Mouse (Mus musculus): ENCODE results near the gene Pmm1.

The Pmm1 gene

GRCm38 (mm10) chr15:81957598-81957997 lies 3.1 kb downstream of the Pmm1 start:
- in situ Hi-C loops (cut with MboI, MseI) = no loop called here

- in situ Hi-C loops (cut with MboI, MseI) = no loop called here
These were observed 4.3 kb downstream of the Pmm1 start for GRCm38 (mm10) chr15:81956457-81956856.

GRCm38 (mm10) chr15:81955414-81955813 lies 5.3 kb downstream of the Pmm1 start:
- in situ Hi-C loops (cut with MboI, MseI) = no loop called here

DNA sequence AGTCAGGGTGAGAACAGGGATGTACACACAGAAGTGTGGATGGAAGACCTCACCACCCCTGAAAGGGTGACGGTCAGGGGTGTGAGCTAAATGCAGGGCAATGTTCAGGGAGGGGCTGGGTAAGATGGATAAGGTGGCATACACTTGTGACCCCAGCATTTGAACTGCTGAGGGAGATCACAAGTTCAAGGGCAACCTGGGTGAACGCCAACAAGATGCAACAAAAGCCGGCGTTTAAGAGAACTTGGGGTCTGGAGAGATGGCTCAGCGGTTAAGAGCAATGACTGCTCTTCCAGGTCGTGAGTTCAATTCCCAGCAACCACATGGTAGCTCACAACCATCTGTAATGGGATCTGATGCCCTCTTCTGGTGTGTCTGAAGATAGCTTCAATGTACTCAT lies 6.0 kb downstream of the Pmm1 start:
- in situ Hi-C loops (cut with MboI, MseI) = loop anchor here (5.0 kb wide), 1 partner anchor 38 kb away; no protein-coding TSS in a partner anchor

GRCm38 (mm10) chr15:81954151-81954583 lies 6.6 kb downstream of the Pmm1 start:
- in situ Hi-C loops (cut with MboI, MseI) = loop anchor here (5.0 kb wide), 1 partner anchor 38 kb away; no protein-coding TSS in a partner anchor

GRCm38 (mm10) chr15:81952310-81952709 lies 8.4 kb downstream of the Pmm1 start:
- in situ Hi-C loops (cut with MboI, MseI) = loop anchor here (5.0 kb wide), 1 partner anchor 40 kb away; no protein-coding TSS in a partner anchor

GRCm38 (mm10) chr15:81951159-81951558 lies 9.6 kb downstream of the Pmm1 start:
- in situ Hi-C loops (cut with MboI, MseI) = loop anchor here (5.0 kb wide), 1 partner anchor 41 kb away; no protein-coding TSS in a partner anchor

GRCm38 (mm10) chr15:81950716-81951115 lies 10.0 kb downstream of the Pmm1 start:
- in situ Hi-C loops (cut with MboI, MseI) = loop anchor here (5.0 kb wide), 1 partner anchor 42 kb away; no protein-coding TSS in a partner anchor

DNA sequence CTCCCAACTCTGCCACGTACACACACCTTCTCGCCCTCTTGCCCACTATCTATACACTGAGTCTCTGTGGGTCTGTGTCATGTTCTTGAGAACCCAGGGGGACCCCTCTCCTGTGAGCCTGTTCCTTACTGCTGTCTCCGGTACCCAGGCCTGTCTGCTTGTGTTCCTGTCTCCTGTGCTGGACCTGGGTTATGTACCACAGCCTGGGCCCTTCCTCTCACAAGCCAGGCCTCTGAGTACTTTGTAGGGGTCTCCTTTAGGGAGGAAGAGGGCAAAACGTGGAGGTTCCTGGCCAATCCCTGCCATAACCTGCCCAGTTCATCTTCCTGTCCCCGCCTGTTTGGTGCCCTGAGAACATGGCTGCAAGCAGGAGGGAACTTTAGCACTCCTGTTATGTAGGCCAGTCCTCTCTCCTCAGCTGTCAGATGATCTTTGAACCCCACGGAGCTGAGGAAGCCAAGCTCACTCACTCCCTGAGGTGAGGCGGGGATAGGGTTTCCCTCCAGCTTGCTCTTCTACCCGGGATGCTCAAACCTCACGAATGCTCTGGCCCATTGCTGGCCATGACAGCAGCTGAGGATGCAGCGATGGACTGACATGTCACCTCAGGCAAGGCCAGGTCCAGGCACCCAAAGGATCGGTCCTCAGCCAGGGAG lies 11.1 kb downstream of the Pmm1 start:
- in situ Hi-C loops (cut with MboI, MseI) = loop anchor here (5.0 kb wide), 1 partner anchor 43 kb away; no protein-coding TSS in a partner anchor

DNA sequence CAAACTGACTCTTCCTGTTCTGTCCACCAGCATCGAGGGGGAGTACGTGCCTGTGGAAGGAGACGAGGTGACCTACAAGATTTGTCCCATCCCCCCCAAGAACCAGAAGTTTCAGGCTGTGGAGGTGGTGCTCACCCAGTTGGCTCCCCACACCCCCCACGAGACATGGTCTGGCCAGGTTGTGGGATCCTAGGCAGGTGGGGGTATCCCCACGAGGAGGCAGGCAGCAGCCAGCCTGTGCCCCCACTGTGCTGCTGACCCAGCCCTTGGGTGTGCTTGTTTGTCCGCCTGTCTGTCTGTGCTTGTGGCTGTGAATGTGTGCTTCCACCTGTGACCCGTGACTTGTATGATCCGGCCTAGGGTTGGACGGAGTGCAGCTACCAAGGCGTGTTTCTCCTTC lies 11.7 kb downstream of the Pmm1 start:
- in situ Hi-C loops (cut with MboI, MseI) = no loop called here

DNA sequence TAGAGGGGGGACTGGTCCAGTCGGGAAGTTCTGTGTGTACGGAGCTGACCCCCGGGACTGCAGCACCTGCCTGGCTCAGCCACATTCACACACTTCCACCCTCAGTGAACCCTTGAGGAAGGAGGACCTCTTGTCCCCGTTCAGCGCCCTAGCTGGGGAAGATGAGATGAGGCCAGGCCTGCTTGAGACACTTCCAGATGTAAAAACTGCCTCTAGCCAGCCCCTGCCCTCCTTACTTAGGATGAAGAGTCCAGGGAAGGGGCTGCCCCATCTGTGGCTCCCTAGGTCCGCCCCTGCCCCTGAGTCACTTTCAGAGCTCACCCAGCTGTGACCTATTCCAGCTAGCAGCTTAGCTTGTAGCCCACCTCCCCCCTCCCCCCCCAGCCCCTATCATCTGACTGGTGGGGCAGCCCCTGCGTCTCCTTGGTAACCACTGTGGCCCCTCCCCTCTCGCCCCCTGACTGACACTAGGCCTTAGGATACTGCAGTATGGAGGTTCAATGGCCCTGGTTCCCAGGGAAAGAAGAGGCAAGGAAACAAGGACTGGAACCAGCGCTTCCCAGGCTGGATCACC lies 17.5 kb downstream of the Pmm1 start:
- in situ Hi-C loops (cut with MboI, MseI) = no loop called here

DNA sequence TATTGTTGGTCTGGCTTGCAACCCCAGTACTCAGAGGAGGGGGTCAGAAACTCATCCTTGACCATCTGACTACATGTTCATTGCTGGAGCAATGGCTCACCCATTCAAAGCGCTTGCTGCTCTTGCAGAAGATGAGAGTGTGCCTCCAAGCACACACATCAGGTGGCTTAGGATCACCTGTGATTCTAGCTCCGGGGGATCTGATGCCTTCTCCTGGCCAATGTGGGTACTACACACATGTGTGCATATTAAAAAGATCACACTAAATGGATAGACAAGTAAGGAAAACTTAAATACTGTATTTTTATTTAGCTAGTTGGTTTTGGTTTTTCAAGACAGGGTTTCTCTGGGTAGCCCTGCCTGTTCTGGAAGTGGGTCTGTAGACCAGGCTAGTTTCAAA lies 19.7 kb downstream of the Pmm1 start:
- in situ Hi-C loops (cut with MboI, MseI) = no loop called here

DNA sequence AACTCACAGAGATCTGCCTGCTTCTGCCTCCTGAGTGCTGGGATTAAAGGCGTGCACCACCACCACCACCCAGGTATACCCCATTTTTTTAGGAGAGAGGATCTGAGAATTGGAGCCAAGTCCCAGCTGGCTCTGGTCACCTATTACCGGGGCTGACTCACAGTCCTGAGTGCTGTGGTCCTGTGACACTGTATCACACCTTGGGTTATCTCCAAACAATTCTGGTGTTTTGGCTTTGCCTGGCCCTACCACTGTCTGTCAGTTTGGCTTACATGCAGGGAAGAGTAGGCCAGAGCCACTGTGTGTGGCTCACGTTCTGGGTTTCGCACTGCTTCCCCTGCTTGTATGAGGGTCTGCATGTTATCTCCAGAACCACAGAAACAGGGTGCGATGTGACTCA lies 20.5 kb downstream of the Pmm1 start:
- in situ Hi-C loops (cut with MboI, MseI) = no loop called here

- in situ Hi-C loops (cut with MboI, MseI) = no loop called here
These were observed 21.0 kb downstream of the Pmm1 start for GRCm38 (mm10) chr15:81939774-81940173.

DNA sequence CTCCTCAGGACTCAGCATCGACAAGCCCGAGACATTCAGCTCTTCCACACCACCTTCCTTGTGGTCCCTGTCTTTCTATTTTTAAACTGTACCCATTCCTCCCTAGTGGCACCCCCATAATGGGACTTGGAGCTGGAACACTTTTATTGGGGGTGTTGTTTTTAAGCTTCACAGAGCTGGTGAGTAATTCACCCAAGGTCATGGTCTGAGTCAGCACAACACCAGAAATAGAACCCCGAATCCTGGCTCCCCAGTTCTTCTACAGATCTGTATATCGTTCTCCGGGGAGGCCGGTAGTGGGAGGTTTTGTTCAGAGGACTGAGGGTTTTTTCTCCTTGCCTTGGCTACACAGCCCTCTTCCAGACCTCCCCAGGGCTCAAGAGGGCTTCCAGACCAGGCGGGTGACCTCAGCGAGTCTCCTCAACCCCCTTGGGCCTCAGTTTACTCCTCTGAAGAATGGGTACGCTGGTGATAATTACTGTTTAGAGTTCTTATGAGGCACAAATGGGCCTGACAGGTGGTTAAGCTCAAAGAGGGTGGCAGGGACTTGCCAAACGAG lies 21.5 kb downstream of the Pmm1 start:
- in situ Hi-C loops (cut with MboI, MseI) = no loop called here

DNA sequence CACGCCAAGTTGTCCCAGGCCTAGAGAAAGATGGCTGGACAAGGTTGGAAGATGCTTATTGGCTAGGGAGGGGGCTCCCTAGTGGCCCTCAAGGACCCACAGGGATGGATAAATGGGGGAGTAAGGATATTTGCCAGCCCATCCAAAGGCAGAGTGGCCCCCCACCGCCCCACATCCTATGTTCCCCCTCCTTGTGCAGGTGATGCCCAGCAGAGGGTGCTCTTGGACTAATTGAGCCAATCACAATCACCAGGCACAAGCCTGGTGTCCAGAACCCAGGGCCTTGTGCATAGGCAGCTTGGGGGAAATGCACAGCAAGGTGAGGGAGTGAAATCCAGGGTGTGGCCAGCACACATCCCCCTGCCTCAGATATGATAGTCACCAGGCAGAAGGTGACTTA lies 22.5 kb downstream of the Pmm1 start:
- in situ Hi-C loops (cut with MboI, MseI) = no loop called here

DNA sequence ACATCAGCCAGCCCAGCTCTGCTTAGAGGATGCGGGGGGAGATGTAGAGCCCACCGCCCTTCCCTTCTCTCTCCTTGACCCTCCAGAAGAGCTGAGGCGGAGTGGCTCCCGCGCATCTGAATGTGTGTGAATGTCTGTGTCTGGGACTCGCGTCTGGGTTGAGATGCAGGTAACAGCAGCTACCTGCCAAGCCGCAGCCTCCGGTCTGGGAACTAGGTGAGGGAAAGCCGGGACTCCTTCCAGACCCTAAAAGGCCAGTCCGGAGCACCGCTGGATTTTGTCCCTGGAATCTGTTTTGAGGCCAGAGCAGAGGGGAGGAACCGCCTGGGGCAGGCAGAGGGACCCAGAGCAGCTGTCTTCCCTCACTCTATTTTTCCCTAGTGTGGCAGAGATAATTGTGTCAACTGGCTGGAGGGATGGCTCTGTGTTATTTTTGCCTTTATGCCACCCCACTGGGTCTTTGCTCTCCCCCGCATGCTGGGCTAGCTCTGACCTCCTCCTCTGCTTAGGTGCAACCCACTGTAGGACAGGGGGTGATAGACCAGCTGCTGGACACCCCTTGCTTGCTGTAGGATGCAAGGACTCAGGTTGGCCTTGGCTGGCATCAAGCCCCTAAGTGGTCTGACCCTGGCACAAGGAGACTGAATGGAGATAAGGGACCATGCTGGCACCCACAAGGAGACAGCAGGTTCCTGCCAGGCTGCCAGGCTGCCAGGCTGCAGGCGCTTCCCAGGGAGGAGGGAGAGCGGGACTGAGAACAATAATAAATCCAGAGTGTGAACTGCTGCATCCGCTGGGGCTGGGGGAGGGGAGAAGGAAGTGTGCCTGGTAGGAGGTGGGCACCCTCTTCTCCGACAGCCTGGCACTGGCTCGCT lies 23.4 kb downstream of the Pmm1 start:
- in situ Hi-C loops (cut with MboI, MseI) = no loop called here

DNA sequence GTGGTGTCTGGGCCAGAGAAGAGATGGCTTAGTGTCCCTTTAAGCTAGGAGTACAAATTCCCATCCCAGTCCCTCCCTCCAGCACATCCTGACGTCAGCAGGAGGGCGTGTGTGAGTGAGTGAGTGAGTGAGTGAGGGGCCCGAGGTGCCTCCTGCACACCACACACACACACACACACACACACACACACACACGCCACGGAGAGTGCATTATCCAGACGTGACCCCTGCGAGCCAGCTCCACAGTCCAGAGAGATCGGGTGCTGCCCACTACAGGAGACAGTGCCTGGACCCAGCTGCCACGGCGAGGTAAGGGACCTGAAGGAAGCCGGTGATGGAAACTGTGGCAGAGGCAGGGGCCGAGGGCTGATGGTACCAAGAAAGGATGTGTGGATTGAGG lies 24.1 kb downstream of the Pmm1 start, which contains the start of gene Csdc2:
Gene Csdc2 (plus strand): TSS at position 81 of the 400 bp plus-strand sequence.
- in situ Hi-C loops (cut with MboI, MseI) = no loop called here

DNA sequence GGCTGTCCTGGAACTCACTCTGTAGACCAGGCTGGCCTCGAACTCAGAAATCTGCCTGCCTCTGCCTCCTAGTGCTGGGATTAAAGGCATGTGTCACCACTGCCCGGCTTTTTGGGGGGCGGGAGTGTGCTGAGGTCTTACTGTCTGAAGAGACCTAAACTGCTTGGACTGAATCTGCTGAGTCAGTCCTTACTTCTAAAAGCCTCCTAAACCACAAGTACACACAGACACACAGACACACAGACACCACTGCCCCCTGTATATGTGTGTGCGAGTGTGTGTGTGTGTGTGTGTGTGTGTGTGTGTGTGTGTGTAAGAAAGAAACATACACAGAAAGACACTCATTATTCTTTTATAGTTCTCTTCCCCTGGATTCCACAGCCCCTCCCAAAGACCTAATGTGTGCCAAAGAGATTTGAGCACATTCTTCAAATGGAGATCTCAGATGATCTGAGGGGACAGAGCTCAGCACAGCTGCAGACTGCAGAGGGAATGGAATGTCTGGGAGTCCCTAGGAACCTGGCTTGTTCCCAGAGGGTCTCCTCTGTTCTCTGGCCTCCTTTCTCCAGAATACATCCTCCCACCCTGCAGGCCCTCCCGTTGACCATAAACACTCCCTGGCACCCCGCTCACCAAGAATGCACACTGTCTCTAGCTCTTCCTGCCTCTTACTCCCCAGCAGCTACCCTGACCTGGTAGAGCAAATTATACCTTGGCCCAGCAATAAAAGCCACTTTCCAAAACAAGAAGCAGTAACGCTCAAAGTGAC lies 24.7 kb downstream of the Pmm1 start:
- in situ Hi-C loops (cut with MboI, MseI) = no loop called here

DNA sequence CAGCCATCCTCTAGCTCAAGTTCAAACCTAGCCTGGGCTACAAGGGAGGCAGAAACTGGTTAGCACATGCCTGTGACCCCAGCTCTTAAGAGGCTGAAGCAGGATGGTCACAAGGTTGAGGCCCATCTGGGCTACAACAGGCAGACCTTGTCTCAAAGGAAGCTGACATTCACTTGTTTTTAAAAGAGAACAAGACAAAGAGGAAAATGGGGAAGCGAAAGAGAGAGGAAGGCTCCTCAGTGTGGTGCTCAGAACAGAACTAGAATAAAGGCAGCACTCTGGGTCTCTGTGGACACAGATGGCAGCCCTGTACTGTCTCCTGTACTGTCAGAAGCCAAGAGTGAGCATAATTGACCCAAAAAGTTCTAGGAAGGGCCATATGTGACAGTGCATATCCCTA lies 26.7 kb downstream of the Pmm1 start:
- in situ Hi-C loops (cut with MboI, MseI) = no loop called here

- in situ Hi-C loops (cut with MboI, MseI) = no loop called here
These were observed 27.7 kb downstream of the Pmm1 start for GRCm38 (mm10) chr15:81932951-81933470.
